Mouse (Mus musculus): ENCODE measurements at regions not wholly inside any gene's neighbourhood (a gene's known extent, or its start where the extent isn't known, plus 50 kb on each side); places are given as distances from the start of the nearest gene placed in this dataset.

DNA sequence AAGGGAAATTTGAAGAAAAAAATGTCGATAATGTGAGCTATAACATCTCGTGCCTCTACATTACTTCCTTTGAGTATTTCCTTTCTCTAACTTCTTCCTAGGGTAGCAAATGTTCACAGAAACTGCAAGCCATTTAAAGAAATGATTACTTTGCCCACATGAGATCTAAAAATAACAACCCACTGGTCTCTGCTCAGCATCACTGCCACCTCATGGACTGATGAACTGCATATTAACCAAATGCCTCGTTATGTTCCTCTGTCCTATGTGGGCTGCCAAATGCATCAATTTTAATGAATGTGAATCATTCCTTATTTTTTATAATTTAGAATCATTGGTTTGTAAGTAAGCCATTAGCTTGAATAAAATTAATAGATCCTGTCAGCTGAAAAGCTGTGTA, 590.0 kb upstream of the Nr3c2 start:
- 73% methylated on average over 3 of the region's 3 CpGs for WGBS
- H3K4me3 ChIP-seq: no peak overlapping the region

DNA sequence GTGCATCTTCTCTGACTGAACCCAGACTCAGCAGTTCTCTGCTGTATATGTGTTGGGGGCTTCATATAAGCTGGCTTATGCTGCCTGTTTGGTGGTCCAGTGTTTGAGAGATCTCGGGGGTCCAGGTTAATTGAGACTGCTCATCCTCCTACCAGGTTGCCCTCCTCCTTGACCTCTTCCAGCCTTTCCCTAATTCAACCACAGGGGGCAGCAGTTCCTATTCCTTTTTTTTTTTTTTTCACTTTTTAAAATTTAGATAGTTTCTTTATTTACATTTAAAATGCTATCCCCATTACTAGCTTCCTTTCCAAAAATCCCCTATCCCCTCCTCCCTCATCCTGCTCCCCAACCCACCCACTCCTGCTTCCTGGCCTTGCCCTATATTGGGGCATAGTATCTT, 570.7 kb upstream of the Nr3c2 start:
- no peak for ATAC-seq (replicated peaks)
- Histone ChIP-seq H3K27me3 (no peaks in the 10 kb centered on the region), H3K4me3 (no peak overlapping the region), H3K9ac (replicated peaks) (no peak overlapping the region), H3K27ac (replicated peaks) (no peak overlapping the region), H3K36me3 (no peaks in the 10 kb centered on the region), H3K9me3 (no peaks in the 10 kb centered on the region), H3K4me2 (replicated peaks) (no peak overlapping the region), H3K4me1 (no peaks in the 10 kb centered on the region)
- WGBS: 69% methylated on average over 1 of the region's 1 CpGs

More for the DNA sequence above, 590.0 kb upstream of the Nr3c2 start:
- Histone ChIP-seq H3K9ac (replicated peaks) (no peak overlapping the region), H3K27ac (replicated peaks) (no peak overlapping the region), H3K9me3 (no peaks in the 10 kb centered on the region), H3K27me3 (no peaks in the 10 kb centered on the region), H3K4me2 (replicated peaks) (no peak overlapping the region), H3K4me1 (no peaks in the 10 kb centered on the region), H3K36me3 (no peaks in the 10 kb centered on the region)
- no peak for ATAC-seq (replicated peaks)

DNA sequence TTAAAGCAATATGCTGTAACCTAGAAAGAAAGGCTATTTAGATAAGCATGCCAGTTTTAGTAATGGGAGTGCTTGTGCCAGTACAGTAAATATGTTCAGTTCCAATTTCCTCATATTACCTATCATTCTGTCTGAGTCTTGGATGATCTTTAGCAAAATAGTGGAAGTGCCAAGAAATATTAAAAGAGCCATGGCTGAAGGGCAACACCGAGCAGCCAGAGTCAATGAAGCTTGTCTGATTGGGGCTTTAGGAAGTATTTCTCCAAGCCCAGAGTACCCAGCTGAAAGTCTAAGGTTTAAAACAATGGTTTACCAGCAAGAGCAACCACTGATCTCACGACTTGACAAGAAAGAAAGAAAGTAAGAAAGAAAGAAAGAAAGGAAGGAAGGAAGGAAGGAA, 556.2 kb upstream of the Nr3c2 start:
- no peak for ATAC-seq (replicated peaks)
- H3K9ac ChIP-seq (replicated peaks): no peak overlapping the region
- H3K9me3 ChIP-seq: no peaks in the 10 kb centered on the region
- no peaks in the 10 kb centered on the region for H3K4me1 ChIP-seq
- no peak overlapping the region for H3K27ac ChIP-seq (replicated peaks)
- H3K4me2 ChIP-seq (replicated peaks): no peak overlapping the region
- H3K36me3 ChIP-seq: no peaks in the 10 kb centered on the region
- no peaks in the 10 kb centered on the region for H3K27me3 ChIP-seq
- 63% methylated on average over 2 of the region's 2 CpGs for WGBS
- no peak overlapping the region for H3K4me3 ChIP-seq

DNA sequence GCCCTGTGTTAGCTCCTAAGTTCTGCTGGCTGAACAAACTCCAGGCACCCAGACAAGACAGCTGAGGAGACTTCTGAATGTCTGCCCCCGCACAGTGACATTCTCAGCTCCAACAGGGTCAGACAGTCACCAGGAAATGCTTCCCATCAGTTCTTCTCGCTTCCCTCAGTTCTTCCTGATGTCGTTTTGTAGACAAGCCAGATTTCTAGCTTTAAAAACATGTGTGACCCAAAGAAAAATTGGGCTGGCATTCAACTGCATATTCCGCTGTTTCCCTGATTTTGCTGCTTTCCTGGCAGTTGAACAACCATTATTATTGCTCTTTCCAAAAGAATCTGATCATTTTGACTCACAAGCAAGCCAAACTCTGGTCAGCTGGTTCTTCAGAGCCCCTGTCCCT, 553.1 kb upstream of the Nr3c2 start:
- Histone ChIP-seq H3K27ac (replicated peaks) (no peak overlapping the region), H3K27me3 (no peaks in the 10 kb centered on the region)
- ATAC-seq (replicated peaks): no peak

DNA sequence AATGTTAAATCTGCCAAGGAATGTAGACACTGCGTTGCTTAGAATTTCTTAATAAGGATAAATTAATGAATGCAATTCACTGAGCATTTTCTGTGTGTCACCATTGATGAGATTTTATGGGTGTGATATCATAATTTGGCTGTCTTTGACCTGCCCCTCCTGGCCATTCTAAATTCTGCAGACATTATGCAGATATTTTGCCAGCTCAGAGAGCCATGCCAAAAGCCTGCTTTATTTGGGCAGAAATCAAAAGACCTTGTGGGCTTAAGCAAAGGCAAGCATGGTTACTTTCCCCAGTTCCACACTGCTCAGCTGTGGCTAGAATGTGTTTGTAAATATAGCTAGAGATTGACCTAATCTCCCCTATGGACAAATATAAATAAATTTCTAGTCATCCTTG, 552.4 kb upstream of the Nr3c2 start:
- ATAC-seq (replicated peaks): no peak; the same call in 1 of the 2 replicates
- 61% methylated on average over 1 of the region's 1 CpGs for WGBS

More for the DNA sequence above, 553.1 kb upstream of the Nr3c2 start:
- no peaks in the 10 kb centered on the region for H3K4me1 ChIP-seq
- H3K9ac ChIP-seq (replicated peaks): no peak overlapping the region
- WGBS: 69% methylated on average over 4 of the region's 4 CpGs
- H3K36me3 ChIP-seq: no peaks in the 10 kb centered on the region
- H3K4me2 ChIP-seq (replicated peaks): no peak overlapping the region
- H3K4me3 ChIP-seq: no peak overlapping the region
- H3K9me3 ChIP-seq: no peaks in the 10 kb centered on the region

DNA sequence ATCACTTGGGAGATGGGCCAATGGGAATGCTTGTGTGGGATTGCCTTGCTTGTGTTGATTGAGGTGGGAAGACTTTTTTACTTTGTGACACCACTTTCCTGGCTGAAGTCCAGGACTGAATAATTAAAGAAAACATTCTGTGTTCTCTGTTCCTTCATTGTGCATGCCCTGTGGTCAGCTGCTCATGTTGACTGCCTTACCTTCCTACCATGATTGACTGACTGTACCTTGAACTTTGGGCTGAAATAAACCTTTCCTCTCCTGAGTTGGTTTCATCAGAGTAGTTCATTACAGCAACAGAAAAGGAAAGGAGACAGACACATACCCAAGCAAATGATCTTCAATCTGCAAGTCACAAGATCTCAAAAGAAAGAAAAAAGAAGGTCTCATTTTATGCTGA, 524.9 kb upstream of the Nr3c2 start:
- no peak overlapping the region for H3K4me2 ChIP-seq (replicated peaks)
- no peak overlapping the region for H3K9ac ChIP-seq (replicated peaks)
- H3K9me3 ChIP-seq: no peaks in the 10 kb centered on the region
- H3K27ac ChIP-seq (replicated peaks): no peak overlapping the region
- ATAC-seq (replicated peaks): no peak
- H3K4me3 ChIP-seq: no peak overlapping the region
- no peaks in the 10 kb centered on the region for H3K27me3 ChIP-seq
- H3K4me1 ChIP-seq: no peaks in the 10 kb centered on the region
- H3K36me3 ChIP-seq: no peaks in the 10 kb centered on the region

More for the DNA sequence above, 552.4 kb upstream of the Nr3c2 start:
- no peak overlapping the region for H3K4me2 ChIP-seq (replicated peaks)
- H3K4me1 ChIP-seq: no peaks in the 10 kb centered on the region
- H3K9ac ChIP-seq (replicated peaks): no peak overlapping the region
- H3K9me3 ChIP-seq: no peaks in the 10 kb centered on the region
- H3K27me3 ChIP-seq: no peaks in the 10 kb centered on the region
- H3K27ac ChIP-seq (replicated peaks): no peak overlapping the region
- H3K36me3 ChIP-seq: no peaks in the 10 kb centered on the region
- no peak overlapping the region for H3K4me3 ChIP-seq

DNA sequence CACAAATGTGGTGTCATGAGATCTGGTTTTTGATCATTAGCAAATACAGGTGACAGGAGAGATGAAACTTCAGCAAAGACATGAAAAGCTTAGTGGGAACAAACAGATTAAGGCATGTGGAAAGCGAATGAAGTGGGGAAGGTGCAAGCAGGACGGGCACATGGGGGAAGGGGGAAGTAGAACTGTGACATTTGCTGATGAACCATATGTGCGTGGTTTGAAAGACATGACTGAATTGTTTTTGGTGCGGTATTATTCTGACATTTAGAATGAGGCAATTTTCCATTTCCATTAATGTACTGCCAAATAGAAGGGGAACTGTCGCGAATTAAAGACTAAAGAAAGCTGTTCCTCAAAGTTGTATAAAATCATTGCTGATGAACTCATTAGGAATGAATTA, 521.5 kb upstream of the Nr3c2 start:
- H3K9me3 ChIP-seq: no peaks in the 10 kb centered on the region
- no peak overlapping the region for H3K27ac ChIP-seq (replicated peaks)
- no peak overlapping the region for H3K4me3 ChIP-seq
- no peak overlapping the region for H3K9ac ChIP-seq (replicated peaks)
- H3K27me3 ChIP-seq: no peaks in the 10 kb centered on the region
- H3K4me1 ChIP-seq: 0 out of 2 replicates have a peak, but pooled peaks cover under 1% of the 10 kb centered on the region
- H3K36me3 ChIP-seq: no peaks in the 10 kb centered on the region
- ATAC-seq (replicated peaks): no peak
- H3K4me2 ChIP-seq (replicated peaks): no peak overlapping the region
- 74% methylated on average over 6 of the region's 6 CpGs for WGBS

DNA sequence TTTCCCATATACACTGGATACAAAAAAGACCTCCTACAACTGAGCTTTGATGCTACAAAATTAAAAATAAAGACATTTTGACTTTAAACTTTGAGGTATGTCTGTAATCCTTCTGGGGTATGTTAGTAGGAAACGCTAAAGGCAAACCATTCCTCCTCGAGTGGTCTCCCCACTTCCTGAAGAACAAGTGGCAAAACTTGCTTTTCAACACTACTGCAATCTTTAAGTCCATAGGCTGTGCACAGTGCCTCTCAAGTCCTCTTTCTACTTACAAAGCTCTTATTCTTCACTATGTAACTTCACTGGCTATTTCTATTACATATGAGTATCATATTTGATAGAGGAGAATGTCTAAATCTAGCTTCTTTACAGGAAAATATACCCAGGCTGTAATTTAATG, 517.6 kb upstream of the Nr3c2 start:
- Histone ChIP-seq H3K4me1 (peaks cover 18% of the 10 kb centered on the region), H3K27ac (replicated peaks) (no peak overlapping the region), H3K4me2 (replicated peaks) (no peak overlapping the region), H3K27me3 (no peaks in the 10 kb centered on the region), H3K36me3 (no peaks in the 10 kb centered on the region), H3K9me3 (no peaks in the 10 kb centered on the region), H3K9ac (replicated peaks) (no peak overlapping the region), H3K4me3 (no peak overlapping the region)
- WGBS: 86% methylated on average over 2 of the region's 2 CpGs
- no peak for ATAC-seq (replicated peaks)

DNA sequence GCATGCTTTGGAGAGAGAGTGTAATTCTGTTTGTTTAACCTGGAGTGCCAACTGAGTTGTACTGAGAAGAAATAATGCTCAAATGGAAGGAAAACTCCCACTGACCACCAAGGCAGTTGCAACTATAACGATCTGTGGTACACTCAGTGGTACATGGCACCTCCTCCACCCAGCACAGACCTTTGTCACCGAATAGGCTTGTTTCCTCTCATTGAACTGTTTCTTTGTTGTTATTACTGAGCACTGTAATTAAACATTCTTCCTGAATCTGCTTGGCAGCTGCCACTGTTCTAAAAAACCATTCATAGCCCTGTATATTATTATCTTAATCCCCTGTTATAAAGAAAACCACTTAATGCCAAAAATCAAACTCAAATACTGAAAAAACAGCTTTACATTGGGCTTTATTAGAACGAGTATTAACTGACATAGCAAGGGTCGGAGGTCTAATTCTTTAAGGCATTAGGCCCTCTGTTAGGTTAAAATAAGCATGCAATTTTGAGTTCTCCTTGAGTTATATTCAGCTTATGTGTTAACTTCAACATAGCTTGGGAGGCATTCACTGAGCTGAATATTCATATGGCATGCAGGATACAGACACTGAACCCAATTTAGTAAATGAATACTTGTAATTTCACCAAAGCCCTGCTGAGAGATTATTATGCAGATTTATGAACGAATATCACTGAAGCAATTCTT, 515.5 kb upstream of the Nr3c2 start:
- WGBS: 9% methylated on average over 5 of the region's 5 CpGs
- Histone ChIP-seq H3K9ac (replicated peaks) (no peak overlapping the region), H3K9me3 (no peaks in the 10 kb centered on the region), H3K4me1 (peaks cover 18% of the 10 kb centered on the region), H3K27ac (replicated peaks) (peak overlapping the region; percentile 72), H3K27me3 (no peaks in the 10 kb centered on the region), H3K36me3 (no peaks in the 10 kb centered on the region), H3K4me2 (replicated peaks) (peak overlapping the region; percentile 8), H3K4me3 (no peak overlapping the region)
- ATAC-seq (replicated peaks): peak; percentile 92

DNA sequence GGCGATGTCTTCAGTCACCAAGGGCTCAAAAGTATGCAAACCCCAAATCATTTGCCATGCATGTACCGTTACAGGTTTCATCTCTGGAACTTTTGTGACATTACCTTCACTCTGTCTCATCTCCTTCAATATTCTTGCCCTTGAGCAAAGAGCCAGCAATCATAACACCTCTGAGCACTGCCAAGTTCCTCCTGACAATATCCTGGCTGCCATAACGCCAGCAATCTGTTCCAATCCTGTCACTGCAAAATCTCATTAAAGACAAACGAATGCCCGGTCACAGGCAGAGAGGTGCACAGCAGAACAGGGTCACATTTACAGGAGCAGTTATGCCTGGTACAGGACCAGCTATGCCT, 515.0 kb upstream of the Nr3c2 start:
- H3K9me3 ChIP-seq: no peaks in the 10 kb centered on the region
- H3K4me1 ChIP-seq: peaks cover 18% of the 10 kb centered on the region
- H3K4me3 ChIP-seq: no peak overlapping the region
- no peaks in the 10 kb centered on the region for H3K27me3 ChIP-seq
- H3K9ac ChIP-seq (replicated peaks): no peak overlapping the region
- ATAC-seq (replicated peaks): peak; percentile 86
- H3K36me3 ChIP-seq: no peaks in the 10 kb centered on the region
- H3K27ac ChIP-seq (replicated peaks): peak overlapping the region; percentile 72
- H3K4me2 ChIP-seq (replicated peaks): 0 out of 2 replicates have a peak overlapping the region, but pooled peaks have one; percentile 8
- 19% methylated on average over 5 of the region's 5 CpGs for WGBS

DNA sequence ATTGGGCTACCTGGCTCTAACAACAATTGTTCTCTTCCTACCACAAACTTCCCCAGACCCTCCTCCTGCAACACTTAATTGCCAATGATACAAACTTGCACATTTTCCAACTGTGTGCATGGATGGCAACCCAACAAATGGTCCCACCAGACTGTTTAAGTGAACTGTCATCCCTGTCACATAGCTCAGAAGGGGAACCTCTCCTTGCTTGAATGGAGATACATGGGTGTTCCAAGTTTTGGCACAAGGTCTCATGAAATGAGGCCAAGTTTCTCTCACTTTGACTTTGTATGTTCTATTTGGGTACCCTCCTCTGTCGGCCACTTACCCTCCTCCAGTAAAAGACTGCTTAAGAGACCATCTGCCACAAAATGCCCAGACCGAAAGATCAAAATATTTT, 507.2 kb upstream of the Nr3c2 start:
- Histone ChIP-seq H3K27ac (replicated peaks) (no peak overlapping the region), H3K9me3 (no peaks in the 10 kb centered on the region), H3K4me1 (no peaks in the 10 kb centered on the region), H3K27me3 (no peaks in the 10 kb centered on the region), H3K36me3 (no peaks in the 10 kb centered on the region), H3K4me2 (replicated peaks) (no peak overlapping the region), H3K4me3 (no peak overlapping the region), H3K9ac (replicated peaks) (no peak overlapping the region)
- ATAC-seq (replicated peaks): peak; percentile 80
- 74% methylated on average over 2 of the region's 2 CpGs for WGBS

DNA sequence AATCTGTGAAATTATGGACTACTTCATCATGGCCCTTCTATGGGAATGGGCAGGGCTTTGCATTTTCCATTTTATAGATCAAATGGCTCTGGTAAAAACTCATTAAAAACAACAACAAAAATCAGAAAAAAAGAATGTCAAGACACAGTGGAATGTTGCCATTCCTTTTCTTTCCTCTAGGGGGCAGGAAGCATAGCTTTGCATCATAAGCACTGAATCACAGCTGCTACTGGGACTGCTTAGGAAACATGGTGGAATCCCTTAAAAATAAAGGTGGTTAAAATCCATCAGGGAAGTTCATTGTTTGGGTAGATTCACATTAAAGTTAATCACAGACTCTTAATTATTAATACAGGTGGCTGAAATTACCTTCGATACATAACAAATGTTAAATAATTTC, 476.8 kb upstream of the Nr3c2 start:
- ATAC-seq (replicated peaks): no peak
- WGBS: 96% methylated on average over 1 of the region's 1 CpGs

DNA sequence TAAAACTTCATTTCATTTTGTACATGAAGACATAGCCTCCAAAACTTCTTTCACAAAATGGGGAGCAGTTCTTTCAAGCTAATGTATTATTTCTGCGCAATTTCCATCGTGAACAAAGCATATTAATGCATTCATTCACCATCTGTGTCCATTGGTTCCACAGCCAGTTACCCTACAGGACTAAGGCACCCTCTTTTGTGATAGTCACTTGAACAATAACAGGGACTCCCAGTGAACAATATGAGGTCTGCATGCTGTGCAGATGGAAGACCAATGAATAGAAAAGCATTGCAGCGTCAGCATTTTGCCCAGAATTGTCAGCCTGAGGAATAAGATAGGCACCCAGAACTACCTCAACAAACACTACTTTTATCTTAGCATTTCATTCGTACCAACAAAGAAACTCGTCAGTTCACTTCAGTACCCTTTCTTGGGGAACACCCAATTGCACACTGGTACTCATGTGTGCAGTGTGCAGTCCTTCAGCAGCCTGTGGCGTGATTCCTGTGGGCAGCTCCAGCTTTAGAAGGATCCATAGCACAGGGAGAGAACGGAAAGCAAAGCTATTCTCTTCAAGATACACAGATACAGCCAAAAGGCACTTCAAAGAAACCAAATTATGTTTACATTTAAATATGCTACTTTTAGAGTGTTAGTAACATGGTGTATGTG, 476.2 kb upstream of the Nr3c2 start:
- no peak for ATAC-seq (replicated peaks)
- H3K9ac ChIP-seq (replicated peaks): no peak overlapping the region
- no peaks in the 10 kb centered on the region for H3K36me3 ChIP-seq
- H3K27me3 ChIP-seq: no peaks in the 10 kb centered on the region
- no peaks in the 10 kb centered on the region for H3K4me1 ChIP-seq
- no peak overlapping the region for H3K4me3 ChIP-seq
- no peaks in the 10 kb centered on the region for H3K9me3 ChIP-seq
- no peak overlapping the region for H3K4me2 ChIP-seq (replicated peaks)
- H3K27ac ChIP-seq (replicated peaks): no peak overlapping the region
- WGBS: 75% methylated on average over 7 of the region's 7 CpGs

More for the DNA sequence above, 476.8 kb upstream of the Nr3c2 start:
- Histone ChIP-seq H3K27me3 (no peaks in the 10 kb centered on the region), H3K27ac (replicated peaks) (no peak overlapping the region), H3K9ac (replicated peaks) (no peak overlapping the region), H3K36me3 (no peaks in the 10 kb centered on the region), H3K4me3 (no peak overlapping the region), H3K9me3 (no peaks in the 10 kb centered on the region), H3K4me2 (replicated peaks) (no peak overlapping the region), H3K4me1 (no peaks in the 10 kb centered on the region)

Data from forebrain, embryonic 15.5 days (tissue).